Mouse (Mus musculus): ENCODE measurements around the gene Ptrh2. TPM values are rescaled to one million over a fixed set of nuclear protein-coding genes. Genes with fewer than 3 reads are reported as not detected.

Gene Ptrh2
- total RNA-seq, 1 experiment = 16.6 TPM

- DNase-seq (ENCODE audit: low read depth, low spot score) = no peak
- no peaks in the 10 kb centered on the region for H3K4me1 ChIP-seq (ENCODE audit: control insufficient read depth in 2 of 2, insufficient read depth in 2 of 2, low read length in 2 of 2, poor library complexity in 1 of 2)
Measured at GRCm38 (mm10) chr11:86654096-86654495, 29.7 kb upstream of the Ptrh2 start.

GRCm38 (mm10) chr11:86655671-86656070 lies 28.1 kb upstream of the Ptrh2 start:
- H3K4me3 ChIP-seq (ENCODE audit: insufficient read depth in 1 of 2, low read depth in 1 of 2, low read length in 2 of 2, poor library complexity in 1 of 2, severe bottlenecking in 1 of 2) = no peak overlapping the region
- no peak for DNase-seq (ENCODE audit: low read depth, low spot score)
- H3K27ac ChIP-seq (ENCODE audit: insufficient read depth, low read depth, low read length, poor library complexity, severe bottlenecking) = no peak overlapping the region
- TF ChIP-seq MAFK (IDR thresholded peaks at IDR 0.05; ENCODE audit: insufficient read depth, low read depth, low read length) (0 out of 2 replicates have a peak, but pooled peaks have one; percentile 35), ZNF384 (IDR thresholded peaks at IDR 0.05; ENCODE audit: low read depth, low read length) (no peak), CHD2 (IDR thresholded peaks at IDR 0.05; ENCODE audit: low read depth, low read length) (no peak), ZC3H11A (IDR thresholded peaks at IDR 0.05; ENCODE audit: borderline replicate concordance, low read depth, low read length) (no peak)
- H3K4me1 ChIP-seq (ENCODE audit: control insufficient read depth in 2 of 2, insufficient read depth in 2 of 2, low read length in 2 of 2, poor library complexity in 1 of 2) = no peaks in the 10 kb centered on the region
- peaks cover 3% of the 10 kb centered on the region; the same call in 1 of the 2 replicates for H3K36me3 ChIP-seq (ENCODE audit: control insufficient read depth, insufficient read depth, low read length, poor library complexity, severe bottlenecking)
- H3K9ac ChIP-seq (ENCODE audit: insufficient read depth, low read depth, low read length, poor library complexity, severe bottlenecking) = no peak overlapping the region
- in situ Hi-C loops (cut with MboI; ENCODE audit: low sequenced_read_pairs in 2 of 2, unreplicated experiment in 2 of 2) = no loop called here
- H3K9me3 ChIP-seq (ENCODE audit: control insufficient read depth, insufficient read depth, low read depth, low read length) = no peaks in the 10 kb centered on the region

More at GRCm38 (mm10) chr11:86654096-86654495, 29.7 kb upstream of the Ptrh2 start:
- Histone ChIP-seq H3K9me3 (ENCODE audit: control insufficient read depth, insufficient read depth, low read depth, low read length) (no peaks in the 10 kb centered on the region), H3K4me3 (ENCODE audit: insufficient read depth in 1 of 2, low read depth in 1 of 2, low read length in 2 of 2, poor library complexity in 1 of 2, severe bottlenecking in 1 of 2) (no peak overlapping the region), H3K36me3 (ENCODE audit: control insufficient read depth, insufficient read depth, low read length, poor library complexity, severe bottlenecking) (peaks cover 3% of the 10 kb centered on the region; the same call in 1 of the 2 replicates), H3K27ac (ENCODE audit: insufficient read depth, low read depth, low read length, poor library complexity, severe bottlenecking) (no peak overlapping the region), H3K9ac (ENCODE audit: insufficient read depth, low read depth, low read length, poor library complexity, severe bottlenecking) (no peak overlapping the region)
- in situ Hi-C loops (cut with MboI; ENCODE audit: low sequenced_read_pairs in 2 of 2, unreplicated experiment in 2 of 2) = loop anchor here in 1 of 2 experiments (5.0 kb wide), 1 partner anchor 87 kb away; no protein-coding TSS in a partner anchor
- TF ChIP-seq MAFK (IDR thresholded peaks at IDR 0.05; ENCODE audit: insufficient read depth, low read depth, low read length) = no peak
- no peak for TF ChIP-seq ZC3H11A (IDR thresholded peaks at IDR 0.05; ENCODE audit: borderline replicate concordance, low read depth, low read length)

GRCm38 (mm10) chr11:86656849-86657567 lies 26.8 kb upstream of the Ptrh2 start:
- DNase-seq (ENCODE audit: low read depth, low spot score) = no peak
- in situ Hi-C loops (cut with MboI; ENCODE audit: low sequenced_read_pairs in 2 of 2, unreplicated experiment in 2 of 2) = no loop called here
- Histone ChIP-seq H3K9ac (ENCODE audit: insufficient read depth, low read depth, low read length, poor library complexity, severe bottlenecking) (no peak overlapping the region), H3K9me3 (ENCODE audit: control insufficient read depth, insufficient read depth, low read depth, low read length) (no peaks in the 10 kb centered on the region), H3K4me3 (ENCODE audit: insufficient read depth in 1 of 2, low read depth in 1 of 2, low read length in 2 of 2, poor library complexity in 1 of 2, severe bottlenecking in 1 of 2) (no peak overlapping the region), H3K27ac (ENCODE audit: insufficient read depth, low read depth, low read length, poor library complexity, severe bottlenecking) (no peak overlapping the region), H3K4me1 (ENCODE audit: control insufficient read depth in 2 of 2, insufficient read depth in 2 of 2, low read length in 2 of 2, poor library complexity in 1 of 2) (no peaks in the 10 kb centered on the region), H3K36me3 (ENCODE audit: control insufficient read depth, insufficient read depth, low read length, poor library complexity, severe bottlenecking) (peaks cover 2% of the 10 kb centered on the region; the same call in 1 of the 2 replicates)
- TF ChIP-seq MAFK (IDR thresholded peaks at IDR 0.05; ENCODE audit: insufficient read depth, low read depth, low read length) = no peak
- no peak for TF ChIP-seq CHD2 (IDR thresholded peaks at IDR 0.05; ENCODE audit: low read depth, low read length)
- no peak for TF ChIP-seq ZC3H11A (IDR thresholded peaks at IDR 0.05; ENCODE audit: borderline replicate concordance, low read depth, low read length)
- no peak for TF ChIP-seq HCFC1 (IDR thresholded peaks at IDR 0.05; ENCODE audit: borderline replicate concordance, insufficient read depth, low read length)
- TF ChIP-seq ZNF384 (IDR thresholded peaks at IDR 0.05; ENCODE audit: low read depth, low read length) = no peak

GRCm38 (mm10) chr11:86657863-86658262 lies 25.9 kb upstream of the Ptrh2 start:
- TF ChIP-seq HCFC1 (IDR thresholded peaks at IDR 0.05; ENCODE audit: borderline replicate concordance, insufficient read depth, low read length) (no peak), MAFK (IDR thresholded peaks at IDR 0.05; ENCODE audit: insufficient read depth, low read depth, low read length) (peak; percentile 78)
- in situ Hi-C loops (cut with MboI; ENCODE audit: low sequenced_read_pairs in 2 of 2, unreplicated experiment in 2 of 2) = no loop called here

More at GRCm38 (mm10) chr11:86657863-86658262, 25.9 kb upstream of the Ptrh2 start:
- no peaks in the 10 kb centered on the region for H3K9me3 ChIP-seq (ENCODE audit: control insufficient read depth, insufficient read depth, low read depth, low read length)
- H3K4me1 ChIP-seq (ENCODE audit: control insufficient read depth in 2 of 2, insufficient read depth in 2 of 2, low read length in 2 of 2, poor library complexity in 1 of 2) = no peaks in the 10 kb centered on the region
- no peak for DNase-seq (ENCODE audit: low read depth, low spot score)
- no peaks in the 10 kb centered on the region for H3K36me3 ChIP-seq (ENCODE audit: control insufficient read depth, insufficient read depth, low read length, poor library complexity, severe bottlenecking)
- H3K27ac ChIP-seq (ENCODE audit: insufficient read depth, low read depth, low read length, poor library complexity, severe bottlenecking) = no peak overlapping the region
- no peak overlapping the region for H3K4me3 ChIP-seq (ENCODE audit: insufficient read depth in 1 of 2, low read depth in 1 of 2, low read length in 2 of 2, poor library complexity in 1 of 2, severe bottlenecking in 1 of 2)
- H3K9ac ChIP-seq (ENCODE audit: insufficient read depth, low read depth, low read length, poor library complexity, severe bottlenecking) = no peak overlapping the region

Measured in ES-E14 (cell line).